Mouse (Mus musculus): ENCODE data around the gene Ints11. TPM values are rescaled to one million over a fixed set of nuclear protein-coding genes. Genes with fewer than 3 reads are reported as not detected.

Ints11 gene
- polyA plus RNA-seq, 1 experiment: 41.1 TPM

GRCm38 (mm10) chr4:155891551-155892001 is 22.2 kb downstream of the Ints11 start, which contains the start of the genes Pusl1 and Acap3:
Gene Pusl1, minus strand, starts transcription at chr4:155891781.
Gene Acap3, plus strand, starts transcription at chr4:155891822.
- DNase-seq (ENCODE audit: extremely low spot score in 1 of 2, low spot score in 1 of 2): peak; percentile 90 to 98

- peak in 1 of 2 experiments; percentile 80 for DNase-seq (ENCODE audit: extremely low spot score in 1 of 2, low spot score in 1 of 2)
These were observed 22.7 kb downstream of the Ints11 start for GRCm38 (mm10) chr4:155892017-155892416.

GRCm38 (mm10) chr4:155892438-155893211 is 23.3 kb downstream of the Ints11 start:
- DNase-seq (ENCODE audit: extremely low spot score in 1 of 2, low spot score in 1 of 2): no peak

GRCm38 (mm10) chr4:155893212-155893690 is 23.9 kb downstream of the Ints11 start:
- peak in 1 of 2 experiments; percentile 3 for DNase-seq (ENCODE audit: extremely low spot score in 1 of 2, low spot score in 1 of 2)

GRCm38 (mm10) chr4:155894311-155894881 is 25.1 kb downstream of the Ints11 start:
- peak; percentile 50 to 85 for DNase-seq (ENCODE audit: extremely low spot score in 1 of 2, low spot score in 1 of 2)

GRCm38 (mm10) chr4:155895216-155895615 is 25.9 kb downstream of the Ints11 start:
- peak; percentile 80 to 88 for DNase-seq (ENCODE audit: extremely low spot score in 1 of 2, low spot score in 1 of 2)

GRCm38 (mm10) chr4:155895826-155896225 is 26.5 kb downstream of the Ints11 start:
- DNase-seq (ENCODE audit: extremely low spot score in 1 of 2, low spot score in 1 of 2): peak in 1 of 2 experiments; percentile 1

- peak in 1 of 2 experiments; percentile 1 for DNase-seq (ENCODE audit: extremely low spot score in 1 of 2, low spot score in 1 of 2)
These were observed 27.1 kb downstream of the Ints11 start for GRCm38 (mm10) chr4:155896461-155896860.

GRCm38 (mm10) chr4:155898318-155898717 is 29.0 kb downstream of the Ints11 start:
- no peak for DNase-seq (ENCODE audit: extremely low spot score in 1 of 2, low spot score in 1 of 2)

- DNase-seq (ENCODE audit: extremely low spot score in 1 of 2, low spot score in 1 of 2): no peak
These were observed 30.0 kb downstream of the Ints11 start for GRCm38 (mm10) chr4:155899355-155899754.

GRCm38 (mm10) chr4:155901205-155901604 is 31.9 kb downstream of the Ints11 start:
- DNase-seq (ENCODE audit: extremely low spot score in 1 of 2, low spot score in 1 of 2): peak in 1 of 2 experiments; percentile 53

GRCm38 (mm10) chr4:155903246-155903645 is 33.9 kb downstream of the Ints11 start:
- DNase-seq (ENCODE audit: extremely low spot score in 1 of 2, low spot score in 1 of 2): no peak

GRCm38 (mm10) chr4:155904318-155905102 is 35.2 kb downstream of the Ints11 start:
- DNase-seq (ENCODE audit: extremely low spot score in 1 of 2, low spot score in 1 of 2): no peak

GRCm38 (mm10) chr4:155905634-155906033 is 36.3 kb downstream of the Ints11 start:
- DNase-seq (ENCODE audit: extremely low spot score in 1 of 2, low spot score in 1 of 2): no peak

GRCm38 (mm10) chr4:155906125-155906524 is 36.8 kb downstream of the Ints11 start:
- DNase-seq (ENCODE audit: extremely low spot score in 1 of 2, low spot score in 1 of 2): no peak

GRCm38 (mm10) chr4:155907003-155907402 is 37.7 kb downstream of the Ints11 start:
- DNase-seq (ENCODE audit: extremely low spot score in 1 of 2, low spot score in 1 of 2): no peak

- no peak for DNase-seq (ENCODE audit: extremely low spot score in 1 of 2, low spot score in 1 of 2)
These were observed 38.9 kb downstream of the Ints11 start for GRCm38 (mm10) chr4:155908281-155908680.

GRCm38 (mm10) chr4:155908751-155909150 is 39.4 kb downstream of the Ints11 start:
- DNase-seq (ENCODE audit: extremely low spot score in 1 of 2, low spot score in 1 of 2): no peak

- no peak for DNase-seq (ENCODE audit: extremely low spot score in 1 of 2, low spot score in 1 of 2)
These were observed 62.7 kb downstream of the Ints11 start for GRCm38 (mm10) chr4:155932031-155932430.

Data from frontal cortex, adult 2 months (tissue).